Mouse (Mus musculus): ENCODE results near the gene Npsr1. TPM values are rescaled to one million over a fixed set of nuclear protein-coding genes. Genes with fewer than 3 reads are reported as not detected.

Npsr1 gene
- total RNA-seq, 4 experiments from 2014 or later = not detected

DNA sequence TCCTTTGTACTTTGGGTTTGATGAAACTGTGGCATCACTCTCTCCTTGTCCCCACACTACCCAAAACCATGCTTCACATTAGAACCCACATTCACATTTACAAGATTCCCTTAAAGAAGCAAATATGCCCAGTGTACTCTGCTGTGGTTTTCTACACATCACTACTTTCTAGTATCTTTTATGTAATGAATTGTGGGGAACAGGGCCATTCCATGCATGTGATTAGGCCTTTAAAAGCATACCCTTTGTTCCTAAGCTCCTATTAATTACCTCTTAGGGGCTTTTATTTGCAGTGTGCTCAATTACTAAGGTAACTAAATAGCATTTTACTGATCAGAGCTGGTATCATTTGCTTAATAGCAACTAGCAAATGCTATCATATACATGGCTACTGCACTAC, 149.8 kb downstream of the Npsr1 start:
- no peak for DNase-seq (ENCODE audit: low spot score)

DNA sequence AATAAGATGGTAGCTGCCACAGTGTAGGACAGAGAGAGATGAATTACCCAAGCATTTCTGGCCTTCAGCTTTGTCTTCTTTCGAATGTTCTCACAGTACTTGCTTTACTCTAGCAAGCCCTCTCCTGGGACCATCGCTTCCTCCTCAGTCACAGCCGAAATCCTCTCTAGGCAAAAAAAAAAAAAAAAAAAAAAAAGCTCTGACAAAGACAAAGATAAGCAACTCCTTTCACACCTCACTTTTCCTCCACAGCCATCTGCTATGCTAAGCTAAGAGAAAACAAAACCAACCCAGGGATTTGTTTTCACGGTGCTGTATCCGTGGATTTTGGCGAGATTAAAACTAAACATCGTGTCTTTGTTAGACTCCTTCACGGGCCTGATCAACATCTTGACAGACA, 156.4 kb downstream of the Npsr1 start:
- no peak for DNase-seq (ENCODE audit: low spot score)

DNA sequence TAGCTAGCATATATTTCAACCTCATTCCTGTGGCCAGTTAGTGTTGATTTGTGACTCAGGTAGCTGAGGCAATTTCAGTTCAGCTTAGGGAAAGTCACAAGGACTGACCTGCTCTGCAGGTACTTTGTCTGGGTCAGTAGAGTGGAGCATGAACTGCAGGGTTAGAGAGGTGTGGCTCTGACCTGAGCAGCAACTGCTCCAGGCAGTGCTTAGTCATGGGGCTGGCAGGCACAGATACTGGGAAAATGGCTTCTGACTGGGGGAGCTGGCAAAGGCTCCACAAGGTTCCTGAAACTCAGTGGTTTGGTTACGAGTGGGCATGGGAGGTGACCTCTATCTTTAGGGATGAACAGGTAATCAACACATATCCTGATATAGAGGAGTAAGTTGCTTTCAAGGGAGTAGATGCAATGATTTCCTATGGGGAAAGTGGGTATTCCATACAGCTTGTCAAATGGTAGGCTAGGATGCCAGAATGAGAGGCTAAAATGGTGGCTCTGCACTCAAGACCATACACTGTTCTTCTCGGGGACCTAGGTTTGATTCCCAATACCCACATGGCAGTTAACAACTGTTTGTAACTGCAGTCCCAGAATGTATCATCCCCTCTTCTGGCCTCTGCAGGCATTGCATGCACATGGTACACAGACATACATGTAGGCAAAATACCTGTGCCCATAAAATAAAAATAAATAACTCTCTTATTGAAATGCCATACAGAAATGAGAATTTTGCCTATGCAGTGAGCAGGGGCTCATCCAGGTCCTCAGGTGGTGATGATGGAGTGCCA, 182.9 kb downstream of the Npsr1 start:
- DNase-seq (ENCODE audit: low spot score) = no peak

DNA sequence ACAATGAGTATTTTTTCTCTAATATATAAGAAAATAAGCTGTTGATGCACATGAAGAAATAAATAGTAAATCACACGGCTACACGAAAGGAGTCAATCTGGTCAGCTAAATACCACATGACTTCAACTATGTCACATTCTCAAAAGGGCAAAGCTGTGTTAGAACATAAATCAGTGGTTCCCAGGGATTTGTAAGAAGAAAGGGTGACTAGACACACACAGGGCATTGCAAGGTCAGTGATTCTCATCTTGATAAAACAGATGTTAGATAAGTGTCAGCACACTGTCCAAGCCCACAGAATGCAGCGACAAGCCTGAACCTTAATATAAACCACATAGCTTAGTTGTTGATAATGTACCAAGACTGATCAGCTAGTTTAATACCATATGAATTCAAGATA, 184.8 kb downstream of the Npsr1 start:
- DNase-seq (ENCODE audit: low spot score) = no peak

DNA sequence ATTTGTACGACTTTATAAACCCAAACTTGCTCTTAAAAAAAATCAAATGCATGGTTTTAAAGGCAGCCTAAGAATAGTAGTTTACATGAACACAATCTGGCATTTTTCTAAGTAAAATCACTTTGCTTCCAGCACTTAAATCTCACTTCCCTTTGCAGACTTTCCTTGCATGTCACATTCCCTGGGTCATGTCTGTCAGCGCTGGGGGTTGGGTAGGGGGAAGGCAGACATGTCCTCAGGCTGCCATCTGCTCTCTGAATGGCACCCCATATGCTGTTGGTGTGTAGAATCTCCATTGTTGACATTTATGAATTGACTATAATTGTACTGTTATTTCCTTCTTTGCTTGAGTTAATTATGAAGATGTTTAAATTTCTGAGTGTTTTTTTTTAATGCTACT, 185.3 kb downstream of the Npsr1 start:
- no peak for DNase-seq (ENCODE audit: low spot score)

DNA sequence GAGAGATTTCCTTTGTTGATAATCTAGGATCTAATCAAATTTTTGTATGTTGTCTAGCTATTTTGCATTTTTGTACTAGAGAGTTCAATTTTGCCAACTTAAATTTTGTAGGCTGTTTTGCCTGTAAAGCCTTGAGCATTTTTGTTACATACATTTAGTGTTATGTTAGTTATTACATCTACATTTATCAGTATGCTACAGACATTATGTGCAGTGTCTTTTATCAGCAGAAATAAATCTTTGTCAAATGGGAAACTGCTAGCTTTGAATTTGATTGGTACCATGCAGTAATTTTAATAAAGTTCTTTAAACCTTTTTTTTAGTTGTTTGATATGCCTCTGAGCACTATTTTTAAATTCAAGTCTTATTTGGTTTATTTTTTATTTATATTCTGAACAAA, 185.7 kb downstream of the Npsr1 start:
- no peak for DNase-seq (ENCODE audit: low spot score)

- no peak for DNase-seq (ENCODE audit: low spot score)
Measured at GRCm38 (mm10) chr9:24284239-24285084, 186.7 kb downstream of the Npsr1 start.

DNA sequence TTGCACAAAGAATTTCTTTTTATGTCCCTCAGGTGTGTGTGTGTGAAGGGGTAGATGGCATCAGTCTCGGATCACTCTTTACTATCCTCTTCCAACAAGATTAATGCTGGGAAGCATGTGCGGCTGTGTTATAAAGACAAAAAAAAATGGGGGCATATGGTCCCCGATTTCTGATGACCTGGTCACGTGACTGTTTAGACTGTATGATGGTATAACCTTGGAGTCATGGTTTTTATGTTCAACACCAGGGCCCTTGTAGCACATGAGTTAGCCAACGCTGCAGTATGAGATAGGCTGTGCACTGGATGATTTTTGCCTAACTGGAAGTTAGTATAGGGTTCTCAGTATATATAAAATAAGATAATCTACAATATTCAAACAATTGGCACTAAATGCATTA, 187.6 kb downstream of the Npsr1 start:
- no peak for DNase-seq (ENCODE audit: low spot score)

GRCm38 (mm10) chr9:24291385-24291784, 193.6 kb downstream of the Npsr1 start:
- no peak for DNase-seq (ENCODE audit: low spot score)

- DNase-seq (ENCODE audit: low spot score) = no peak
Measured at GRCm38 (mm10) chr9:24293252-24293959, 195.6 kb downstream of the Npsr1 start.

DNA sequence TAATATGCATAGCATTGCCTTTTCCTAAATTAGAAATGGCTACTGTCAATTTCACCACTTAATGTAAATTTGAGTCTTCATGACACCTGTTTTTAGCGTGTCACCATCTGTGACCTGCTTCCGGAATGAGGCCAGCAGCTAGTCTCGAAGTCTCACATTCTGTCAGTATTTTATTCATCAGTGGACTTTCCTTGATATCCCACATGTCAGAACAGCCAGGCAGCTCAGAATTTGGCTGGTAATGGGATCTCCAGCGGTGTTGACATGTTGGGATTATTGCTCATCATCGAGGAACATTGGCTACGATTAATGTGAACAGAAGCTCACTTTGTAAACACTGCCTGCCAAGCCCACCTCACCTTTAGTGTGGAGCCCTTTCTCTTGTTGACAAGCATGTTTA, 205.1 kb downstream of the Npsr1 start:
- no peak for DNase-seq (ENCODE audit: low spot score)

- DNase-seq (ENCODE audit: low spot score) = no peak
Measured at GRCm38 (mm10) chr9:24306990-24307389, 209.2 kb downstream of the Npsr1 start.

DNA sequence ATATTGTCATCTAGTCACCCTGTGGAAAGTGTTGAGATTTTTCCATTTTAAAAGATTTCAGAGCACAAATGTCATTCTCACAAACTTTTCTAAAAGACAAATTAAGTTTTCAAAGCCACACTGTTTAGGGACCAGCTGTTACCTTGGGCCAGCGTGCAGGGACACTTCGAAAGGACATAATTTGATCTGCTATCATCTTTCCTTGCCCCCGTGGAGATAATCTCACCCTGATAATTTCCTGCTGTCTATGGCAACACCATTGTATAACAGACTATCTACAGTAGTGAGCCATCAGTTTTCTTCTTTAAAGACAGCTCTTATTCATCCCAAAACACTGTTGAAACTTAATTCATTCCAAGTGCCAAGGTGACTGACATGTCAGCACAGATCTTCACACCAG, 209.6 kb downstream of the Npsr1 start:
- no peak for DNase-seq (ENCODE audit: low spot score)

GRCm38 (mm10) chr9:24315835-24316234, 218.0 kb downstream of the Npsr1 start:
- DNase-seq (ENCODE audit: low spot score) = no peak

- no peak for DNase-seq (ENCODE audit: low spot score)
Measured at GRCm38 (mm10) chr9:24331661-24332060, 233.9 kb downstream of the Npsr1 start.

GRCm38 (mm10) chr9:24341321-24341720, 243.5 kb downstream of the Npsr1 start:
- DNase-seq (ENCODE audit: low spot score) = no peak

- DNase-seq (ENCODE audit: low spot score) = no peak
Measured at GRCm38 (mm10) chr9:24347011-24347410, 249.2 kb downstream of the Npsr1 start.

- DNase-seq (ENCODE audit: low spot score) = no peak
Measured at GRCm38 (mm10) chr9:24349510-24349909, 251.7 kb downstream of the Npsr1 start.

GRCm38 (mm10) chr9:24351402-24351801, 253.6 kb downstream of the Npsr1 start:
- no peak for DNase-seq (ENCODE audit: low spot score)
